ENCODE assay signal across 1 mouse cellular context in the genomic region with DNA sequence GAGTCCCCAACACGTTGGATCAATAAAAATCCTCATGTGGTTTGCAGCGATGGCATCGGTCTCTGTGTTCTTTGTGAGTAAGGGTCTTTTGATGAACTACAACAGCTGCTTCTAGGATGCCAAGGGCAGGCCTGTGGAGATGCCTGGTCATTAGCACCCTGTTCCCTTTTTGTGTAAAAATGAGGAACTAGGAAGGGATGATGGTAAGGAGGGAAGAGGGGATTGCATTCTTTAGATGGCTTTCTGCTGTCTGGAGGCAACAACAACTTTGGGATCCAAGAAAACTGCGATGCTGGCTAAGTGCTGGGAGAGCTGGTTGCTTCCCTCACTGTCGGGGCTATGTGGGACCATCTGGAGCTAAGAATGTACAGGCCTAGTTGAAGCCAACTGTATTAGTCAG.
TF ChIP-seq lines count a peak whose summit lies in the region.

No protein-coding gene starts in this region.

TF ChIP-seq in CH12.LX, 34 proteins besides CTCF, POLR2A, EP300 and RAD21 (continued from another document):
- TF ChIP-seq PAX5 (IDR thresholded peaks at IDR 0.05; ENCODE audit: low read length) (no peak), MEF2A (IDR thresholded peaks at IDR 0.05; ENCODE audit: borderline replicate concordance, low read depth, low read length) (no peak), TBP (conservative IDR thresholded peaks at IDR 0.05; ENCODE audit: low read depth, low read length) (no peak), ETS1 (conservative IDR thresholded peaks at IDR 0.05; ENCODE audit: low read depth, low read length) (no peak), ELF1 (IDR thresholded peaks at IDR 0.05; ENCODE audit: low read depth, low read length) (no peak), E2F4 (IDR thresholded peaks at IDR 0.05; ENCODE audit: insufficient replicate concordance, low read depth, low read length) (no peak), RCOR1 (conservative IDR thresholded peaks at IDR 0.05; ENCODE audit: low read depth, low read length) (no peak), USF2 (conservative IDR thresholded peaks at IDR 0.05; ENCODE audit: low read depth, low read length) (no peak)
TF ChIP-seq in CH12.LX: peak in this region for 0.
